Mouse (Mus musculus) MEL (cell line): ENCODE measurements around the gene Nup210l. TPM values are rescaled to one million over a fixed set of nuclear protein-coding genes. Genes with fewer than 3 reads are reported as not detected.

ENCODE experiments used
- DNase-seq: peaks from one replicate; pipeline ENCODE4 v3.0.0; 2011; ENCODE audit warnings: low read depth, low spot score
- H3K27ac ChIP-seq: 2 replicates; pipeline ENCODE4 v1.5.1; 2012; ENCODE audit warnings: low read depth, mild to moderate bottlenecking, control low read depth, low read length, moderate library complexity; ENCODE audit not compliant: control insufficient read depth
- H3K27me3 ChIP-seq, 2 experiments: fragments of 150-350 bp in 1 of 2; sonication (generic) in 1 of 2; 2 replicates each; pipeline ENCODE4 v1.6.1; 2012; ENCODE audit warnings: low read length in 2 of 2, mild to moderate bottlenecking in 2 of 2, improper control_type of control experiment in 1 of 2, moderate library complexity in 1 of 2; ENCODE audit not compliant: insufficient read depth in 2 of 2, control insufficient read depth in 1 of 2
- H3K36me3 ChIP-seq, 2 experiments: 2 replicates each; pipeline ENCODE4 v1.6.1; 2012 to 2014; ENCODE audit warnings: low read length in 2 of 2, improper control_type of control experiment in 1 of 2, inconsistent platforms in 1 of 2, mild to moderate bottlenecking in 1 of 2; ENCODE audit not compliant: insufficient read depth in 2 of 2, control insufficient read depth in 1 of 2
- H3K4me1 ChIP-seq, 2 experiments: fragments of 150-350 bp in 1 of 2; sonication (generic) in 1 of 2; 2 replicates each; pipeline ENCODE4 v1.6.1; 2012; ENCODE audit warnings: low read length in 2 of 2, improper control_type of control experiment in 1 of 2, mild to moderate bottlenecking in 1 of 2; ENCODE audit not compliant: insufficient read depth in 2 of 2, control insufficient read depth in 1 of 2
- H3K4me3 ChIP-seq, 2 experiments: fragments of 150-350 bp in 1 of 2; sonication (generic) in 1 of 2; 2 replicates each; pipeline ENCODE4 v1.5.1; 2012; ENCODE audit warnings: low read depth in 2 of 2, low read length in 2 of 2, mild to moderate bottlenecking in 2 of 2, moderate library complexity in 2 of 2, control low read depth in 1 of 2, improper control_type of control experiment in 1 of 2; ENCODE audit not compliant: control insufficient read depth in 1 of 2, insufficient read depth in 1 of 2
- H3K79me2 ChIP-seq: 2 replicates; pipeline ENCODE4 v1.6.1; 2012; ENCODE audit warnings: mild to moderate bottlenecking, low read length, moderate library complexity; ENCODE audit not compliant: control insufficient read depth, poor library complexity, insufficient read depth
- H3K9ac ChIP-seq: 2 replicates; pipeline ENCODE4 v1.6.1; 2012; ENCODE audit warnings: low read depth, mild to moderate bottlenecking, control low read depth, low read length, moderate library complexity; ENCODE audit not compliant: control insufficient read depth, poor library complexity, severe bottlenecking
- H3K9me3 ChIP-seq: fragments of 150-350 bp; sonication (generic); replicated peaks from 2 replicates; pipeline ENCODE4 v1.6.1; 2012; ENCODE audit warnings: mild to moderate bottlenecking, low read length, improper control_type of control experiment, moderate library complexity; ENCODE audit not compliant: insufficient read depth
- BHLHE40 ChIP-seq: IDR thresholded peaks from 2 replicates; pipeline ENCODE4 v1.6.1; 2012; ENCODE audit warnings: low read depth, mild to moderate bottlenecking, inconsistent platforms, low read length, improper control_type of control experiment, borderline replicate concordance
- CHD1 ChIP-seq: IDR thresholded peaks from 2 replicates; pipeline ENCODE4 v1.6.1; 2012; ENCODE audit warnings: low read depth, mild to moderate bottlenecking, inconsistent platforms, low read length, improper control_type of control experiment
- CHD2 ChIP-seq: IDR thresholded peaks from 2 replicates; pipeline ENCODE4 v1.6.1; 2011; ENCODE audit warnings: low read length, improper control_type of control experiment
- ELF1 ChIP-seq: IDR thresholded peaks from 2 replicates; pipeline ENCODE4 v1.6.1; 2014; ENCODE audit warnings: low read depth, mild to moderate bottlenecking, inconsistent platforms, low read length, improper control_type of control experiment, moderate library complexity
- EP300 ChIP-seq, 2 experiments: IDR thresholded peaks; 2 replicates each; pipeline ENCODE4 v1.6.1; 2011; ENCODE audit warnings: improper control_type of control experiment in 2 of 2, low read length in 2 of 2, low read depth in 1 of 2, mild to moderate bottlenecking in 1 of 2
- ETS1 ChIP-seq: IDR thresholded peaks from 2 replicates; pipeline ENCODE4 v1.6.1; 2012; ENCODE audit warnings: low read depth, mild to moderate bottlenecking, inconsistent platforms, low read length, improper control_type of control experiment, moderate library complexity
- GATA1 ChIP-seq: IDR thresholded peaks from 2 replicates; pipeline ENCODE4 v1.6.1; 2011; ENCODE audit warnings: low read depth, low read length, improper control_type of control experiment
- HCFC1 ChIP-seq: IDR thresholded peaks from 2 replicates; pipeline ENCODE4 v1.6.1; 2012; ENCODE audit warnings: low read depth, mild to moderate bottlenecking, inconsistent platforms, low read length, improper control_type of control experiment, moderate library complexity
- JUND ChIP-seq: IDR thresholded peaks from 2 replicates; pipeline ENCODE4 v1.6.1; 2011; ENCODE audit warnings: low read depth, mild to moderate bottlenecking, improper control_type of control experiment, low read length
- KAT2A ChIP-seq: conservative IDR thresholded peaks from 2 replicates; pipeline ENCODE4 v1.6.1; 2012; ENCODE audit warnings: low read depth, low read length, improper control_type of control experiment, inconsistent platforms
- MAX ChIP-seq: IDR thresholded peaks from 2 replicates; pipeline ENCODE4 v1.6.1; 2011; ENCODE audit warnings: low read length, improper control_type of control experiment
- MAZ ChIP-seq: IDR thresholded peaks from 2 replicates; pipeline ENCODE4 v1.6.1; 2012; ENCODE audit warnings: low read depth, mild to moderate bottlenecking, inconsistent platforms, low read length, improper control_type of control experiment
- MXI1 ChIP-seq: IDR thresholded peaks from 2 replicates; pipeline ENCODE4 v1.6.1; 2011; ENCODE audit warnings: mild to moderate bottlenecking, low read depth, low read length, improper control_type of control experiment
- MYC ChIP-seq: IDR thresholded peaks from 2 replicates; pipeline ENCODE4 v1.6.1; 2011; ENCODE audit warnings: low read depth, mild to moderate bottlenecking, low read length, improper control_type of control experiment, moderate library complexity
- NELFE ChIP-seq: IDR thresholded peaks from 2 replicates; pipeline ENCODE4 v1.6.1; 2011; ENCODE audit warnings: low read depth, low read length, improper control_type of control experiment
- NRF1 ChIP-seq: IDR thresholded peaks from 2 replicates; pipeline ENCODE4 v1.6.1; 2014; ENCODE audit warnings: low read depth, mild to moderate bottlenecking, inconsistent platforms, low read length, improper control_type of control experiment, moderate library complexity; ENCODE audit not compliant: poor library complexity, insufficient read depth, severe bottlenecking
- POLR2A ChIP-seq, 2 experiments: IDR thresholded peaks; 2 replicates each; pipeline ENCODE4 v1.6.1; 2011 to 2012; ENCODE audit warnings: low read length in 2 of 2, mild to moderate bottlenecking in 2 of 2, control low read depth in 1 of 2, improper control_type of control experiment in 1 of 2, low read depth in 1 of 2, moderate library complexity in 1 of 2; ENCODE audit not compliant: control insufficient read depth in 1 of 2, insufficient read depth in 1 of 2, poor library complexity in 1 of 2
- POLR2AphosphoS5 ChIP-seq: IDR thresholded peaks from 2 replicates; pipeline ENCODE4 v1.6.1; 2012; ENCODE audit warnings: low read depth, borderline replicate concordance, mild to moderate bottlenecking, inconsistent platforms, low read length, moderate library complexity, mixed read lengths
- RCOR1 ChIP-seq: IDR thresholded peaks from 2 replicates; pipeline ENCODE4 v1.6.1; 2012; ENCODE audit warnings: low read depth, mild to moderate bottlenecking, inconsistent platforms, low read length, improper control_type of control experiment
- SIN3A ChIP-seq: IDR thresholded peaks from 2 replicates; pipeline ENCODE4 v1.6.1; 2012; ENCODE audit warnings: low read length, improper control_type of control experiment, inconsistent platforms
- TAL1 ChIP-seq: IDR thresholded peaks from 2 replicates; pipeline ENCODE4 v1.6.1; 2012; ENCODE audit warnings: mild to moderate bottlenecking, inconsistent platforms, low read length, moderate library complexity, mixed read lengths
- TBP ChIP-seq: IDR thresholded peaks from 2 replicates; pipeline ENCODE4 v1.8.0; 2011; ENCODE audit warnings: low read depth, low read length, improper control_type of control experiment
- TCF12 ChIP-seq: IDR thresholded peaks from 2 replicates; pipeline ENCODE4 v1.6.1; 2014; ENCODE audit warnings: low read depth, mild to moderate bottlenecking, inconsistent platforms, low read length, improper control_type of control experiment, moderate library complexity
- USF1 ChIP-seq: IDR thresholded peaks from 2 replicates; pipeline ENCODE4 v1.6.1; 2014; ENCODE audit warnings: low read depth, mild to moderate bottlenecking, inconsistent platforms, low read length, improper control_type of control experiment, moderate library complexity
- ZC3H11A ChIP-seq: IDR thresholded peaks from 2 replicates; pipeline ENCODE4 v1.6.1; 2012; ENCODE audit warnings: low read depth, mild to moderate bottlenecking, inconsistent platforms, low read length, improper control_type of control experiment
- ZKSCAN1 ChIP-seq: IDR thresholded peaks from 2 replicates; pipeline ENCODE4 v1.6.1; 2012; ENCODE audit warnings: low read depth, mild to moderate bottlenecking, inconsistent platforms, low read length, improper control_type of control experiment, moderate library complexity
- ZMIZ1 ChIP-seq: IDR thresholded peaks from 2 replicates; pipeline ENCODE4 v1.6.1; 2012; ENCODE audit warnings: low read depth, mild to moderate bottlenecking, inconsistent platforms, low read length, improper control_type of control experiment, moderate library complexity
- polyA plus RNA-seq, 2 experiments: library from polyadenylated mRNA; stranded (reverse) in 1 of 2; unstranded in 1 of 2; fragments of >175 nt in 1 of 2; fragments of >200 nt in 1 of 2; gene quantifications; 2 replicates each; pipeline versions ENCODE4 v1.2.1 to v1.2.4; 2012; ENCODE audit warnings: low replicate concordance in 2 of 2, low read depth in 1 of 2; ENCODE audit not compliant: insufficient read length in 2 of 2, insufficient read depth in 1 of 2, missing spikeins in 1 of 2
- total RNA-seq: library from RNA; depleted of rRNA; stranded (reverse); fragments of 300-350 nt; gene quantifications from 2 replicates; pipeline ENCODE4 v1.2.3, GENCODE M21; 2012

The Nup210l gene
- total and polyA plus RNA-seq, 3 experiments, result 0.54 to 0.65 TPM; not detected in 1

GRCm38 (mm10) chr3:90220088-90220487 is 116.2 kb downstream of the Nup210l start (continued):
- TF ChIP-seq ETS1 (peak; percentile 33; the same call in 1 of the 2 replicates), ZC3H11A (peak; percentile 81)

DNA sequence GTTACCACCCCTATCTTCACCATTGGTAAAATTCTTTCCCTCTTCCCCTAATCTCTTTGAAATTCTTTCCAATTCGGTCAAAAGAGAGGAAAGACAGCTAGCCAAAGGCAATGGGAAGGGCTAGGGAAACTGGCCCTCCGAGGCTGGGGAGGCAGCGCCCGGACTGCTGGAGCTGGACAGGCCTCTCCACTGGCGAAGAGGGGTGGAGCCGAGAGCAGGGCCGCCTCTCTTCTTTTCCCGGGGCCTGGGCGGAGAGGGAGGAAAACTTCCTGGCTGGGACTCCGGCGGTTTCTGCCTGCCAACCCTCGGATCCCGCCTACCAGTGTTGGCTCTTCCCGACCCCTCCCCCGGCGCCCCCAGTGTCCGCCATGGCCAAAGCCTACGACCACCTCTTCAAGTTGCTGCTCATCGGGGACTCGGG is 116.6 kb downstream of the Nup210l start:
- Histone ChIP-seq H3K4me3 (peak overlapping the region; percentile 72 to 93), H3K79me2 (no peaks in the 10 kb centered on the region), H3K9ac (peak overlapping the region; percentile 76), H3K27me3 (no peaks in the 10 kb centered on the region)
- TF ChIP-seq MYC, result no peak
- 0 out of 2 replicates have a peak, but pooled peaks have one; percentile 21 for TF ChIP-seq SIN3A
- TF ChIP-seq EP300 (IDR thresholded peaks at IDR 0.05; ENCODE audit: low read depth in 1 of 2, low read length in 2 of 2), result 0 out of 4 replicates have a peak, but pooled peaks of 1 of the 2 experiments have one; percentile 0
- no peak for TF ChIP-seq GATA1
- TF ChIP-seq, all 39 proteins: peak for 2
- Histone ChIP-seq H3K4me1 (peaks cover 21 to 22% of the 10 kb centered on the region in 2 experiments), H3K36me3 (peaks cover 0 to 18% of the 10 kb centered on the region in 2 experiments; a peak in 2 of 4 replicates), H3K9me3 (no peaks in the 10 kb centered on the region), H3K27ac (peak overlapping the region; percentile 19)
- DNase-seq, result peak; percentile 58

- Histone ChIP-seq H3K9ac (no peak overlapping the region), H3K36me3 (peaks cover 0 to 18% of the 10 kb centered on the region in 2 experiments; a peak in 2 of 4 replicates), H3K4me1 (peaks cover 21 to 22% of the 10 kb centered on the region in 2 experiments), H3K27me3 (no peaks in the 10 kb centered on the region), H3K79me2 (no peaks in the 10 kb centered on the region), H3K9me3 (no peaks in the 10 kb centered on the region), H3K4me3 (peak overlapping the region; percentile 2 to 93; a peak in 3 of 4 replicates), H3K27ac (no peak overlapping the region)
- DNase-seq, result peak; percentile 60
- TF ChIP-seq CHD2 (no peak), HCFC1 (no peak), KAT2A (no peak), USF1 (no peak), ZC3H11A (no peak), TCF12 (peak; percentile 38; the same call in 1 of the 2 replicates), MAZ (no peak), GATA1 (peak; percentile 30; the same call in 1 of the 2 replicates), CHD1 (no peak), NRF1 (no peak), MXI1 (no peak; the same call in 1 of the 2 replicates), JUND (no peak), ZMIZ1 (no peak), POLR2A (IDR thresholded peaks at IDR 0.05; ENCODE audit: control insufficient read depth in 1 of 2, insufficient read depth in 1 of 2, low read depth in 1 of 2, low read length in 2 of 2, poor library complexity in 1 of 2) (no peak), MAX (no peak), BHLHE40 (no peak), TBP (no peak), NELFE (no peak), RCOR1 (peak; percentile 57), MYC (no peak), POLR2AphosphoS5 (no peak), ETS1 (peak; percentile 27; the same call in 1 of the 2 replicates), EP300 (IDR thresholded peaks at IDR 0.05; ENCODE audit: low read depth in 1 of 2, low read length in 2 of 2) (peak; percentile 37 to 44), TAL1 (peak; percentile 59), ZKSCAN1 (no peak), ELF1 (no peak)
These were observed 117.2 kb downstream of the Nup210l start for GRCm38 (mm10) chr3:90221123-90221522.
